Mouse (Mus musculus) hindbrain, postnatal 0 days (tissue): ENCODE results near the gene Dtwd1. TPM values are rescaled to one million over a fixed set of nuclear protein-coding genes. Genes with fewer than 3 reads are reported as not detected.

Experiments
- ATAC-seq: fragments of 200-750 bp; cut with Nextera tagmentation; 2 replicates; pipeline ENCODE4 v1.8.0; 2017; ENCODE audit warnings: mild to moderate bottlenecking, moderate TSS enrichment, moderate library complexity
- DNase-seq: peaks from one replicate; pipeline ENCODE4 v3.0.0-alpha.2; 2015; ENCODE audit warnings: low spot score
- H3K27ac ChIP-seq: fragments of 300-500 bp; sonication (generic); 2 replicates; pipeline ENCODE4 v1.5.1; 2014; ENCODE audit warnings: mild to moderate bottlenecking
- H3K27me3 ChIP-seq: fragments of 300-500 bp; sonication (generic); 2 replicates; pipeline ENCODE4 v1.6.1; 2014; ENCODE audit warnings: low read length, mixed read lengths; ENCODE audit not compliant: insufficient read depth
- H3K36me3 ChIP-seq: fragments of 300-500 bp; sonication (generic); 2 replicates; pipeline ENCODE4 v1.6.1; 2014; ENCODE audit warnings: low read length, mixed read lengths; ENCODE audit not compliant: insufficient read depth
- H3K4me1 ChIP-seq: fragments of 300-500 bp; sonication (generic); 2 replicates; pipeline ENCODE4 v1.6.1; 2014; ENCODE audit warnings: antibody characterized with exemption, low read length, mixed read lengths; ENCODE audit not compliant: insufficient read depth
- H3K4me2 ChIP-seq: fragments of 300-500 bp; sonication (generic); 2 replicates; pipeline ENCODE4 v1.6.1; 2014; ENCODE audit warnings: low read depth, mild to moderate bottlenecking, low read length, moderate library complexity, mixed read lengths
- H3K4me3 ChIP-seq: fragments of 300-500 bp; sonication (generic); 2 replicates; pipeline ENCODE4 v1.5.1; 2014; ENCODE audit warnings: low read length
- H3K9ac ChIP-seq: fragments of 300-500 bp; sonication (generic); replicated peaks from 2 replicates; pipeline ENCODE4 v1.6.1; 2014; ENCODE audit warnings: mild to moderate bottlenecking, low read length, moderate library complexity, mixed read lengths
- H3K9me3 ChIP-seq: fragments of 300-500 bp; sonication (generic); 2 replicates; pipeline ENCODE4 v1.6.1; 2016; ENCODE audit warnings: low read length, mixed read lengths
- CTCF ChIP-seq: IDR thresholded peaks from 2 replicates; pipeline ENCODE4 v1.5.1; 2016; ENCODE audit warnings: antibody characterized with exemption, control low read depth, low read depth
- WGBS: fragments of 180-500 bp; shearing (Covaris S2); extraction: QIAGEN DNeasy Blood & Tissue Kit; methylation state at CpG from one replicate; pipeline ENCODE4 v1.1.7; 2014; 5-methylcytosine and 5-hydroxymethylcytosine counted together
- polyA plus RNA-seq: library from polyadenylated mRNA; unstranded; fragments of >200 nt; fragmentation: Nextera tagmentation; extraction: Ambion mirVana; gene quantifications from 2 replicates; pipeline ENCODE4 v1.2.1, GENCODE M21; 2015
- total RNA-seq: library from RNA; depleted of rRNA; stranded (reverse); fragments of >200 nt; gene quantifications from 2 replicates; pipeline ENCODE4 v1.2.3, GENCODE M21; 2014; rRNA removed

Dtwd1 gene
- total RNA-seq: 2.2 and 7.2 TPM in 2 replicates
- polyA plus RNA-seq: 14.1 and 15.5 TPM in 2 replicates

GRCm38 (mm10) chr2:126151855-126152571 lies at the start of gene Dtwd1, which contains the start of gene Fam227b:
Dtwd1 (plus strand) TSS chr2:126152141.
Fam227b (minus strand) TSS chr2:126152004.
- DNase-seq (peak; percentile 99), ATAC-seq (peak; percentile 100)
- Histone ChIP-seq H3K4me2 (peak within 1 kb of the TSS; percentile 66), H3K27me3 (no peaks in the 10 kb centered on the region), H3K9me3 (no peaks in the 10 kb centered on the region), H3K9ac (peak within 1 kb of the TSS; percentile 75), H3K4me3 (peak within 1 kb of the TSS; percentile 66), H3K27ac (peak within 1 kb of the TSS; percentile 86), H3K36me3 (no peaks in the 10 kb centered on the region), H3K4me1 (peaks cover 12% of the 10 kb centered on the region)
- WGBS: under 1% methylated on average over 57 of the region's 57 CpGs
- TF ChIP-seq CTCF: no peak

DNA sequence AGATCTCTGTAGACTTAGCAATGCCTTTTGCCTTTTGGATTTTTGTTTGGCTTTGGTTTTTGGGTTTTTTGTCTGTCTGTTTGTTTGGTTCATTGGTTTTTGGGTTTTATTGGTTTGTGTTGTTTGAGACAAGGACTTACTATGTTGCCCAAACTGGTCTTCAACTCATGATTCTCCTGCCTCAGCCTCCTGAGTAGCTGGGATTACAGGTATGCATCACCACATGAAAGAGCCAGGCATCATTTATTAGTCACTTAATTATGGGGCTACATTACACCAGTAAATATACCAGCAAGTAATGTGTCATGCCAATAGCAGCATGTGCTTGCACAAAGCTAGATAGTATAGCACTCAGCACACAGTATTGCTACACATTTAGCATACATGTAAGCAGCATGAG lies 4.2 kb upstream of the Dtwd1 start:
- H3K4me1 ChIP-seq: peaks cover under 1% of the 10 kb centered on the region; the same call in 1 of the 2 replicates
- H3K9me3 ChIP-seq: no peaks in the 10 kb centered on the region
- H3K4me3 ChIP-seq: no peak overlapping the region
- no peaks in the 10 kb centered on the region for H3K36me3 ChIP-seq
- no peak overlapping the region for H3K27ac ChIP-seq
- H3K4me2 ChIP-seq: no peak overlapping the region
- no peak overlapping the region for H3K9ac ChIP-seq
- DNase-seq (no peak), ATAC-seq (no peak)
- no peak for TF ChIP-seq CTCF
- no peaks in the 10 kb centered on the region for H3K27me3 ChIP-seq

DNA sequence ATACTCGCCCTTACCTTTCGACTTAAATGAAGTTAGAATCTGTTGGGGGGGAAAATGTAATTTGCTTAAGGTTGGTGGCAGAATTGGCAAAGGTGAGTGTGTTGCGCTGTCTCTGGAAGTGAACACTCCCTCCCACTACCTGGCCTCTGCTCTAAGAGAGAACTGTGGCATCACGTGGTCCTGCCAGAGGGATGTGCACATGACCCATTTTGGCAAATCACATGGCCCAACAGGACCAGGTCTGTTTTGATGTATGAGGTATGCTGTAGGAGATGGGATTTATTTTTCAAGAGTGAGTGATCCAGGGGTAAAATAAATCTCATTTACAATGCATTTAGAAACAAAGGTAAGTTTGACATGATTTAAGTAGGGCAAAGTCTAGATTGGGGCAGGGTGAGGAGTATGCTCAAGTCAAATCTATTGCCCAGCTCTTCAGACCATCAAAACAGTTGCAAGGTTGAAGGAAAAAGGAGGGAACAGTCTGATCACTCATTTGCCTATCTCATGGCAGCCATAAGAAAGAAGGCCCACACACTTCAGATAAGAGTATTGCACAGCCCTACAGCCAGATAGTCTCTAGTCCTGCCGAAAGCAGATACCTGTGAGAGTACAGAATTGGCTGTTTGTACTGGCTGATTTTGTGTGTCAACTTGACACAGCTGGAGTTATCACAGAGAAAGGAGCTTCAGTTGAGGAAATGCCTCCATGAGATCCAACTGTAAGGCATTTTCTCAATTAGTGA lies 13.5 kb downstream of the Dtwd1 start:
- peaks cover 14% of the 10 kb centered on the region; the same call in 1 of the 2 replicates for H3K36me3 ChIP-seq
- 91% methylated on average over 5 of the region's 5 CpGs for WGBS
- no peak overlapping the region for H3K9ac ChIP-seq
- no peaks in the 10 kb centered on the region for H3K9me3 ChIP-seq
- no peak overlapping the region for H3K27ac ChIP-seq
- H3K27me3 ChIP-seq: no peaks in the 10 kb centered on the region
- no peak overlapping the region for H3K4me3 ChIP-seq
- TF ChIP-seq CTCF: no peak
- DNase-seq: no peak
- no peak overlapping the region for H3K4me2 ChIP-seq
- ATAC-seq: no peak
- no peaks in the 10 kb centered on the region for H3K4me1 ChIP-seq

GRCm38 (mm10) chr2:126166335-126166734 lies 14.4 kb downstream of the Dtwd1 start:
- Histone ChIP-seq H3K4me3 (no peak overlapping the region), H3K4me1 (no peaks in the 10 kb centered on the region), H3K36me3 (peaks cover 12% of the 10 kb centered on the region; the same call in 1 of the 2 replicates), H3K4me2 (no peak overlapping the region), H3K27ac (no peak overlapping the region), H3K27me3 (no peaks in the 10 kb centered on the region), H3K9ac (no peak overlapping the region), H3K9me3 (no peaks in the 10 kb centered on the region)
- DNase-seq (no peak), ATAC-seq (no peak)
- no peak for TF ChIP-seq CTCF

GRCm38 (mm10) chr2:126166848-126167617 lies 15.1 kb downstream of the Dtwd1 start:
- Histone ChIP-seq H3K4me1 (no peaks in the 10 kb centered on the region), H3K36me3 (peaks cover 6% of the 10 kb centered on the region; the same call in 1 of the 2 replicates), H3K4me3 (no peak overlapping the region), H3K4me2 (no peak overlapping the region), H3K27ac (no peak overlapping the region), H3K9ac (no peak overlapping the region), H3K27me3 (no peaks in the 10 kb centered on the region), H3K9me3 (no peaks in the 10 kb centered on the region)
- peak; percentile 15 for DNase-seq
- 76% methylated on average over 8 of the region's 8 CpGs for WGBS
- no peak for TF ChIP-seq CTCF
- no peak for ATAC-seq

- WGBS: 91% methylated on average over 1 of the region's 1 CpGs
- no peaks in the 10 kb centered on the region for H3K36me3 ChIP-seq
- TF ChIP-seq CTCF: no peak
- H3K27me3 ChIP-seq: no peaks in the 10 kb centered on the region
- no peak overlapping the region for H3K27ac ChIP-seq
- no peak overlapping the region for H3K4me3 ChIP-seq
- no peak for ATAC-seq
- H3K4me1 ChIP-seq: no peaks in the 10 kb centered on the region
- H3K9me3 ChIP-seq: no peaks in the 10 kb centered on the region
- no peak overlapping the region for H3K4me2 ChIP-seq
- no peak overlapping the region for H3K9ac ChIP-seq
- DNase-seq: no peak
Measured at GRCm38 (mm10) chr2:126171427-126171826, 19.5 kb downstream of the Dtwd1 start.
